Mouse (Mus musculus) liver, postnatal 0 days (tissue): ENCODE measurements at regions not wholly inside any gene's neighbourhood (a gene's known extent, or its start where the extent isn't known, plus 50 kb on each side); places are given as distances from the start of the nearest gene placed in this dataset.

Source experiments
- ATAC-seq: fragments of 200-750 bp; cut with Nextera tagmentation; 2 replicates; pipeline ENCODE4 v1.8.0; 2017; ENCODE audit warnings: mild to moderate bottlenecking, moderate library complexity
- DNase-seq: peaks from one replicate; pipeline ENCODE4 v3.0.0-alpha.2; 2016
- H3K27ac ChIP-seq: fragments of 300-500 bp; sonication (generic); 2 replicates; pipeline ENCODE4 v1.5.1; 2014; ENCODE audit warnings: antibody characterized with exemption, moderate library complexity, mild to moderate bottlenecking, low read depth
- H3K27me3 ChIP-seq: fragments of 300-500 bp; sonication (generic); 2 replicates; pipeline ENCODE4 v1.6.1; 2014; ENCODE audit warnings: low read length, control low read depth, mixed read lengths; ENCODE audit not compliant: insufficient read depth
- H3K36me3 ChIP-seq: fragments of 300-500 bp; sonication (generic); replicated peaks from 2 replicates; pipeline ENCODE4 v1.6.1; 2014; ENCODE audit warnings: mild to moderate bottlenecking, control low read depth, low read length, moderate library complexity, mixed read lengths; ENCODE audit not compliant: insufficient read depth
- H3K4me1 ChIP-seq: fragments of 300-500 bp; sonication (generic); 2 replicates; pipeline ENCODE4 v1.6.1; 2014; ENCODE audit warnings: antibody characterized with exemption, mild to moderate bottlenecking, control low read depth; ENCODE audit not compliant: insufficient read depth
- H3K4me2 ChIP-seq: fragments of 300-500 bp; sonication (generic); 2 replicates; pipeline ENCODE4 v1.6.1; 2014; ENCODE audit warnings: low read depth, mild to moderate bottlenecking, low read length, moderate library complexity, mixed read lengths
- H3K4me3 ChIP-seq: fragments of 300-500 bp; sonication (generic); 2 replicates; pipeline ENCODE4 v1.5.1; 2014; ENCODE audit warnings: low read depth, low read length
- H3K9ac ChIP-seq: fragments of 300-500 bp; sonication (generic); replicated peaks from 2 replicates; pipeline ENCODE4 v1.6.1; 2014; ENCODE audit warnings: mild to moderate bottlenecking, moderate library complexity
- H3K9me3 ChIP-seq: fragments of 300-500 bp; sonication (generic); 2 replicates; pipeline ENCODE4 v1.6.1; 2016; ENCODE audit warnings: mild to moderate bottlenecking, control low read depth, low read length, mixed read lengths
- CTCF ChIP-seq: sonication (generic); IDR thresholded peaks from 2 replicates; pipeline ENCODE4 v1.5.1; 2016; ENCODE audit warnings: antibody characterized with exemption, low read depth
- EP300 ChIP-seq: IDR thresholded peaks from 2 replicates; pipeline ENCODE4 v1.6.1; 2016; ENCODE audit warnings: antibody characterized with exemption, low read depth, mild to moderate bottlenecking
- WGBS: fragments of 180-500 bp; shearing (Covaris S2); extraction: QIAGEN DNeasy Blood & Tissue Kit; methylation state at CpG from one replicate; pipeline ENCODE4 v1.1.7; 2014; ENCODE audit not compliant: insufficient replicate concordance; 5-methylcytosine and 5-hydroxymethylcytosine counted together

- H3K9me3 ChIP-seq: no peaks in the 10 kb centered on the region
- TF ChIP-seq EP300 (no peak), CTCF (no peak)
- no peak overlapping the region for H3K27ac ChIP-seq
- H3K4me1 ChIP-seq: no peaks in the 10 kb centered on the region
- no peak for ATAC-seq
- H3K27me3 ChIP-seq: no peaks in the 10 kb centered on the region
- H3K4me3 ChIP-seq: no peak overlapping the region
- H3K4me2 ChIP-seq: no peak overlapping the region
- no peaks in the 10 kb centered on the region for H3K36me3 ChIP-seq
- 56% methylated on average over 4 of the region's 4 CpGs for WGBS
- H3K9ac ChIP-seq: no peak overlapping the region
- DNase-seq: no peak
Measured at GRCm38 (mm10) chr19:26258677-26259076, 346.2 kb upstream of the Smarca2 start.

DNA sequence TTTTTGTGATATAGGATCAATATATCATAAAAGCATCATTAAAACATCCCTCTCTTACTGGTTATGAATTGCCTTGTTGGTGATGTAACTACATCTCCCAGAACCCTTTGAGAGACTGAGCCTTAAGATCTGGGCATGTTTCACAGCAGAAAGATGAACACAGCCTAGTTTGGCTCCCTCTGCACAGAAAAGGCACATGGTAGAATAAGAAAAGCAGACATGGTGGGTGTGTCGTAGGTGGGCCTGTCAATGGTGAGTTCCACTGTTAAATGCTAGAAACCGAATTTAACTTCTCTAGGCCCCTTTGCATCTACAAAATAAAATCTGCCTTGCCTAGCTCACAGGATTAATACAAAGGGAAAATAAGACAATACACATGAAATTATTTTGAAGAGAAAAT lies 343.3 kb upstream of the Smarca2 start:
- H3K9ac ChIP-seq: no peak overlapping the region
- no peak for ATAC-seq
- no peak overlapping the region for H3K4me3 ChIP-seq
- no peaks in the 10 kb centered on the region for H3K4me1 ChIP-seq
- no peak for DNase-seq
- H3K4me2 ChIP-seq: no peak overlapping the region
- TF ChIP-seq CTCF (no peak), EP300 (no peak)
- 79% methylated on average over 2 of the region's 2 CpGs for WGBS
- H3K36me3 ChIP-seq: no peaks in the 10 kb centered on the region
- H3K9me3 ChIP-seq: no peaks in the 10 kb centered on the region
- H3K27me3 ChIP-seq: no peaks in the 10 kb centered on the region
- no peak overlapping the region for H3K27ac ChIP-seq

- no peaks in the 10 kb centered on the region for H3K4me1 ChIP-seq
- H3K9ac ChIP-seq: no peak overlapping the region
- no peak for DNase-seq
- H3K4me2 ChIP-seq: no peak overlapping the region
- no peak overlapping the region for H3K27ac ChIP-seq
- no peak overlapping the region for H3K4me3 ChIP-seq
- no peaks in the 10 kb centered on the region for H3K36me3 ChIP-seq
- TF ChIP-seq EP300: no peak
- no peak for TF ChIP-seq CTCF
- WGBS: 78% methylated on average over 6 of the region's 6 CpGs
- H3K27me3 ChIP-seq: no peaks in the 10 kb centered on the region
- no peak for ATAC-seq
- H3K9me3 ChIP-seq: no peaks in the 10 kb centered on the region
Measured at GRCm38 (mm10) chr19:26296360-26296759, 308.5 kb upstream of the Smarca2 start.

GRCm38 (mm10) chr19:26308477-26309135 lies 296.2 kb upstream of the Smarca2 start:
- no peak for DNase-seq
- Histone ChIP-seq H3K9me3 (no peaks in the 10 kb centered on the region), H3K27ac (no peak overlapping the region), H3K4me1 (no peaks in the 10 kb centered on the region), H3K9ac (no peak overlapping the region), H3K36me3 (no peaks in the 10 kb centered on the region), H3K27me3 (no peaks in the 10 kb centered on the region), H3K4me2 (no peak overlapping the region), H3K4me3 (no peak overlapping the region)
- WGBS: 74% methylated on average over 1 of the region's 1 CpGs
- ATAC-seq: no peak
- TF ChIP-seq EP300: no peak
- no peak for TF ChIP-seq CTCF

- Histone ChIP-seq H3K9ac (no peak overlapping the region), H3K4me2 (no peak overlapping the region), H3K4me1 (no peaks in the 10 kb centered on the region), H3K36me3 (no peaks in the 10 kb centered on the region), H3K27ac (no peak overlapping the region), H3K4me3 (no peak overlapping the region), H3K27me3 (no peaks in the 10 kb centered on the region), H3K9me3 (no peaks in the 10 kb centered on the region)
- ATAC-seq: no peak
- no peak for TF ChIP-seq EP300
- no peak for TF ChIP-seq CTCF
- DNase-seq: no peak
- WGBS: 78% methylated on average over 2 of the region's 2 CpGs
Measured at GRCm38 (mm10) chr19:26318977-26319376, 285.9 kb upstream of the Smarca2 start.

GRCm38 (mm10) chr19:26323682-26324081 lies 281.2 kb upstream of the Smarca2 start:
- H3K9ac ChIP-seq: no peak overlapping the region
- H3K36me3 ChIP-seq: no peaks in the 10 kb centered on the region
- H3K27me3 ChIP-seq: no peaks in the 10 kb centered on the region
- no peak overlapping the region for H3K4me2 ChIP-seq
- H3K9me3 ChIP-seq: no peaks in the 10 kb centered on the region
- H3K27ac ChIP-seq: no peak overlapping the region
- ATAC-seq (no peak), DNase-seq (no peak)
- no peak overlapping the region for H3K4me3 ChIP-seq
- WGBS: 65% methylated on average over 5 of the region's 5 CpGs
- no peaks in the 10 kb centered on the region for H3K4me1 ChIP-seq
- no peak for TF ChIP-seq EP300
- no peak for TF ChIP-seq CTCF

DNA sequence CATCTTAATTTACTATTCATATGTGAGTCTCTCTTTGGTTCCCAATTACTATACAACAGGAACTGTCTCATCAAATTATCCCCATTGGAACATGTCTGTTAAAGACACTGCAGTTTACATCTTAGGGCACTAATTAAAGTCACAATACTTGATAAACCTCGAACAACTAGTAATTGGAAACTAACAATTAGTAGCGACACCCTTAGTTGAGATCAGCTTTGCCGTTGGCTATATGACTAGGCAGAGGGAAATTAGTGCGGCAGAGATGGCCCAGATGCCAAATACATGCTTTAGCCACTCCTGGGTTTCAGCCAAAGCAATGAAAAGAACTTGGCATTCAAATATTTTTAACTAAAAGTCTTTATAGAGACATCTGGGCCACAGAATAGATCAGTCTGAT lies 265.7 kb upstream of the Smarca2 start:
- no peak for TF ChIP-seq EP300
- no peak for TF ChIP-seq CTCF
- H3K27me3 ChIP-seq: no peaks in the 10 kb centered on the region
- no peak overlapping the region for H3K9ac ChIP-seq
- DNase-seq (no peak), ATAC-seq (no peak)
- WGBS: 74% methylated on average over 4 of the region's 4 CpGs
- H3K4me3 ChIP-seq: no peak overlapping the region
- H3K4me1 ChIP-seq: no peaks in the 10 kb centered on the region
- H3K27ac ChIP-seq: no peak overlapping the region
- no peaks in the 10 kb centered on the region for H3K36me3 ChIP-seq
- H3K4me2 ChIP-seq: no peak overlapping the region
- H3K9me3 ChIP-seq: no peaks in the 10 kb centered on the region
